Mouse (Mus musculus): ENCODE data around the gene Slc16a1. TPM values are rescaled to one million over a fixed set of nuclear protein-coding genes. Genes with fewer than 3 reads are reported as not detected.

Gene Slc16a1
- polyA plus RNA-seq, 1 experiment from 2014 or later, result 44.3 TPM

GRCm38 (mm10) chr3:104643810-104644270 is 5.4 kb downstream of the Slc16a1 start:
- WGBS, result 20% methylated on average over 2 of the region's 2 CpGs
- DNase-seq (ENCODE audit: low spot score), result peak; percentile 32
- H3K27me3 ChIP-seq (ENCODE audit: low read depth, poor library complexity, severe bottlenecking), result no peaks in the 10 kb centered on the region

DNA sequence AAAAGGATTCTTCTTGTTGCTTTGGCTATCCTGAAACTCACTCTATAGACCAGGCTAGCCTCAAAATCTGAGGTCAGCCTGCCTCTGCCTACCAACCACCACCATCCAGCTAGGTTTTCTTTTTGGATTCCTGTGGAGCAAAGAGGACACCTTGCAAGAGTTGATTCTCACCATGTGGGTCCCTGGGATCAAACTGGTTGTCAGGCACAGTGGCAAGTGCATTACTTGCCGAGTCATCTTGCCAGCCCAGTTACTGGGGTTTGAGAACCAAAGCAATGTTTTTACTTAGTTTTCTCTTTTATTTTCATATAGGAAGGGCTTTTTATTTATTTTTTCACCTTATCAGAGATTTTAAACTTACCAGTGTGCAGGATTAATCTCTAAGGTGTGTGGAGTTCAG is 5.9 kb downstream of the Slc16a1 start:
- H3K36me3 ChIP-seq, result peaks cover 3% of the 10 kb centered on the region; the same call in 1 of the 2 replicates
- no peak for DNase-seq (ENCODE audit: low spot score)
- WGBS, result 93% methylated on average over 1 of the region's 1 CpGs

More at GRCm38 (mm10) chr3:104643810-104644270, 5.4 kb downstream of the Slc16a1 start:
- Histone ChIP-seq H3K9me3 (replicated peaks) (no peaks in the 10 kb centered on the region), H3K27ac (replicated peaks) (no peak overlapping the region), H3K4me3 (no peak overlapping the region), H3K4me1 (peaks cover 21% of the 10 kb centered on the region), H3K36me3 (no peaks in the 10 kb centered on the region)

DNA sequence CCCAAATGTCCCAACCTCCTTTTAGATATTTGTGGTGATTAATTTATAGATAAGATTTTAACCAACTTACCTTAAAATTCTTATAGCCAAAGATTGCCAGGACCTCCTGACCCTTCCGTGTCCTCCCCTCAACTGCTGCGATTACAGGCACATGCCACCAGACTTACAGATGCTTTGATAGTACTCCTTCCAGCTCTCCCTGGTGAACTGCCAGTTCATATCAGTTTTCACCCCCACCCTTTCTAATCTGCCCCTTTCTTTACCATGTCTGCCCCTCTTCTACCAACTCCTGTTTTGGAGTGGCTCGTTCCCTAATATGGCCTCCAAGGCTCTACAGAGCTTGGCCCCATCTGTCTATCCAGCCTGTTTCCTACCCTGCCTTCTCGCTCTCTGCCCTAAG is 15.8 kb downstream of the Slc16a1 start:
- Histone ChIP-seq H3K9me3 (replicated peaks) (no peaks in the 10 kb centered on the region), H3K27ac (replicated peaks) (no peak overlapping the region), H3K27me3 (ENCODE audit: low read depth, poor library complexity, severe bottlenecking) (no peaks in the 10 kb centered on the region), H3K4me1 (no peaks in the 10 kb centered on the region), H3K4me3 (no peak overlapping the region), H3K36me3 (peaks cover 65% of the 10 kb centered on the region)
- DNase-seq (ENCODE audit: low spot score), result no peak
- 89% methylated on average over 4 of the region's 4 CpGs for WGBS

More for the DNA sequence above, 5.9 kb downstream of the Slc16a1 start:
- Histone ChIP-seq H3K27me3 (ENCODE audit: low read depth, poor library complexity, severe bottlenecking) (no peaks in the 10 kb centered on the region), H3K27ac (replicated peaks) (no peak overlapping the region), H3K4me1 (peaks cover 17% of the 10 kb centered on the region), H3K9me3 (replicated peaks) (no peaks in the 10 kb centered on the region), H3K4me3 (no peak overlapping the region)

DNA sequence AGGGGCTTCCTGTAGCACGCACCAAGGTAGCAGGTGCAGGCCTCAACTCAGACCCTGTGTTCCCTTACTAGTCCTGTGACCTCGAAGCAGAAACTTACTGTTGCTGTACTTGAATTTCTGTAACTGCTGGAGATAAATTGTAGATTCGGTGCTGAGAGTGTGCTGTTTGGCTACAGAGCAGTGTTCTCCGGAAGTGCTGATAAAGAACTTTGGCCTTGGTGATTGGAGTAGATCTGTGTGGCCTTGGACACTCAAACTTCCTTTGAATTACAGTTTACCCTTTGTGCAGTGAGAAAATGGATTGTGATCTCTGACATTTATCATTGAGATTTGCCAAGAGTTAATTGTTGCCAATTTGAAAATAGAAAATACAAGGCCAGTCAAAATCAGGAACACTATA is 16.5 kb downstream of the Slc16a1 start:
- Histone ChIP-seq H3K9me3 (replicated peaks) (no peaks in the 10 kb centered on the region), H3K27ac (replicated peaks) (no peak overlapping the region), H3K4me1 (no peaks in the 10 kb centered on the region), H3K27me3 (ENCODE audit: low read depth, poor library complexity, severe bottlenecking) (no peaks in the 10 kb centered on the region), H3K36me3 (peaks cover 64% of the 10 kb centered on the region), H3K4me3 (no peak overlapping the region)
- DNase-seq (ENCODE audit: low spot score), result no peak
- 92% methylated on average over 4 of the region's 4 CpGs for WGBS

DNA sequence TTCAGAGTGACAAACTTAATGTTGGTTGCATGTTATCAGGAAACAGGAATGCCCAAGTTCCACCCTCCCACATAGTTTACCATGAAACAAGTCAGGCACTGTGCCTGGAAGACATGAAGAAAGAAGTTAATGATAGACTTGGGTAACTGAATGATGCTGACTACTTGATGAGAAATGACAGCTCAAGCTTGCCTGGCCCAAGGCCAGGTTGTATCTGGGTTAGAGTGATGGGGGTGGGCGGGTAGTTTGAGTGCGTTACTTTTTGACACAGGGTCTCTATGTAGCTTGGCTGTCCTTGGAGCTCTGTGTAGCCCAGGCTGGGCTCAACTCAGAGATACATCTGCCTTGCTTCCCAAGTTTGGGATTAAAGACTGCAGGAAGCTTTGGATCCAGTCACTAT is 20.2 kb downstream of the Slc16a1 start:
- no peak for DNase-seq (ENCODE audit: low spot score)
- WGBS, result 93% methylated on average over 2 of the region's 2 CpGs
- Histone ChIP-seq H3K27ac (replicated peaks) (no peak overlapping the region), H3K27me3 (ENCODE audit: low read depth, poor library complexity, severe bottlenecking) (no peaks in the 10 kb centered on the region), H3K36me3 (peaks cover 36% of the 10 kb centered on the region), H3K9me3 (replicated peaks) (no peaks in the 10 kb centered on the region), H3K4me3 (no peak overlapping the region), H3K4me1 (0 out of 2 replicates have a peak, but pooled peaks cover 3% of the 10 kb centered on the region)

GRCm38 (mm10) chr3:104659758-104660157 is 21.3 kb downstream of the Slc16a1 start:
- 92% methylated on average over 4 of the region's 4 CpGs for WGBS
- no peaks in the 10 kb centered on the region for H3K27me3 ChIP-seq (ENCODE audit: low read depth, poor library complexity, severe bottlenecking)
- H3K36me3 ChIP-seq, result peaks cover 26% of the 10 kb centered on the region
- H3K4me3 ChIP-seq, result no peak overlapping the region
- 0 out of 2 replicates have a peak, but pooled peaks cover 3% of the 10 kb centered on the region for H3K4me1 ChIP-seq
- no peak for DNase-seq (ENCODE audit: low spot score)
- H3K9me3 ChIP-seq (replicated peaks), result no peaks in the 10 kb centered on the region
- H3K27ac ChIP-seq (replicated peaks), result no peak overlapping the region

GRCm38 (mm10) chr3:104660522-104660921 is 22.1 kb downstream of the Slc16a1 start:
- no peak overlapping the region for H3K4me3 ChIP-seq
- DNase-seq (ENCODE audit: low spot score), result no peak
- WGBS, result 87% methylated on average over 3 of the region's 3 CpGs
- no peaks in the 10 kb centered on the region for H3K27me3 ChIP-seq (ENCODE audit: low read depth, poor library complexity, severe bottlenecking)
- H3K4me1 ChIP-seq, result 0 out of 2 replicates have a peak, but pooled peaks cover 3% of the 10 kb centered on the region
- H3K9me3 ChIP-seq (replicated peaks), result no peaks in the 10 kb centered on the region
- peaks cover 18% of the 10 kb centered on the region for H3K36me3 ChIP-seq
- no peak overlapping the region for H3K27ac ChIP-seq (replicated peaks)

DNA sequence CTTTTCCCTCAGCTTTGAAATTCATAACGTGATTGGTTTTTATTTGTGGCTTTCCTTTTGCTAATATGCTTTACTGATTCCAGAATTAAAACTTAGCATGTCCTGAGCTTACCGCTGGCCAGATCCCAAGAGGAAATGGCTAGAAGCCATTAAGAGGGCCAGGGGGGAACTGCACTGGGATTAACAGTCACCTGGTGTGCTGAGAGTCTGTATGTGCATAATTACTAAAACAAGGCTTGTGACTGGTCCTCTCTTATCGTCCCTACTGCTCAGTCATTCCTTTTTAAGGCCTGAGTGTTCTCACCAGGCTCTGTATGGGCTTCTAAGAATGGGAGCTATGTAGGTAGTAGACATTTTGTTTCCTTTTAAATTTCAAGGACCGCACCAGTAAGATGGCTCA is 23.5 kb downstream of the Slc16a1 start:
- 46% methylated on average over 4 of the region's 4 CpGs for WGBS
- Histone ChIP-seq H3K4me1 (0 out of 2 replicates have a peak, but pooled peaks cover 3% of the 10 kb centered on the region), H3K27ac (replicated peaks) (no peak overlapping the region), H3K27me3 (ENCODE audit: low read depth, poor library complexity, severe bottlenecking) (no peaks in the 10 kb centered on the region), H3K9me3 (replicated peaks) (no peaks in the 10 kb centered on the region), H3K36me3 (peaks cover 9% of the 10 kb centered on the region; the same call in 1 of the 2 replicates), H3K4me3 (no peak overlapping the region)
- DNase-seq (ENCODE audit: low spot score), result no peak

GRCm38 (mm10) chr3:104662926-104663325 is 24.5 kb downstream of the Slc16a1 start:
- WGBS, result 85% methylated on average over 11 of the region's 11 CpGs
- no peaks in the 10 kb centered on the region for H3K9me3 ChIP-seq (replicated peaks)
- H3K4me1 ChIP-seq, result 0 out of 2 replicates have a peak, but pooled peaks cover 3% of the 10 kb centered on the region
- H3K4me3 ChIP-seq, result no peak overlapping the region
- no peak for DNase-seq (ENCODE audit: low spot score)
- H3K27ac ChIP-seq (replicated peaks), result no peak overlapping the region
- peaks cover 2% of the 10 kb centered on the region; the same call in 1 of the 2 replicates for H3K36me3 ChIP-seq
- H3K27me3 ChIP-seq (ENCODE audit: low read depth, poor library complexity, severe bottlenecking), result no peaks in the 10 kb centered on the region

DNA sequence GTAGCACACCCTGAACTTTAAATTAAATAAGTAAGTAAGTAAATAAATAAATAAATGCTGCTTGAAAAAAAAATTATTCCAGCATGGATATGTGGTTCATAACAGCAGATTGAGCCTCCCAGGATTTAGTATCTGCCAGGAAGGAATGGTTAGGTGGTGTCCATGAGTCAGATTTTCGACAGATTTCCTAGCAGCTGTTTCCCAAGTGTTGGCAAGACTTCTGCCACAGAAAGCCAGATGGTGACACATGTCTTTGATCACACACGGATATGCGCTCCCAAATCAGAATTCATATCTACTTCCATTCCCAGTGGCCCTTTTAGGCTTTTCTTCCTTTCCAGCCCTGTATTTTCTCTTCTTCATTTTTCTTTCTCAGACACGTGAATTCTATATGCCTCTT is 28.5 kb downstream of the Slc16a1 start:
- Histone ChIP-seq H3K4me1 (peaks cover 24% of the 10 kb centered on the region), H3K9me3 (replicated peaks) (no peaks in the 10 kb centered on the region), H3K27me3 (ENCODE audit: low read depth, poor library complexity, severe bottlenecking) (no peaks in the 10 kb centered on the region), H3K36me3 (no peaks in the 10 kb centered on the region), H3K27ac (replicated peaks) (no peak overlapping the region), H3K4me3 (no peak overlapping the region)
- 89% methylated on average over 4 of the region's 4 CpGs for WGBS
- DNase-seq (ENCODE audit: low spot score), result no peak

DNA sequence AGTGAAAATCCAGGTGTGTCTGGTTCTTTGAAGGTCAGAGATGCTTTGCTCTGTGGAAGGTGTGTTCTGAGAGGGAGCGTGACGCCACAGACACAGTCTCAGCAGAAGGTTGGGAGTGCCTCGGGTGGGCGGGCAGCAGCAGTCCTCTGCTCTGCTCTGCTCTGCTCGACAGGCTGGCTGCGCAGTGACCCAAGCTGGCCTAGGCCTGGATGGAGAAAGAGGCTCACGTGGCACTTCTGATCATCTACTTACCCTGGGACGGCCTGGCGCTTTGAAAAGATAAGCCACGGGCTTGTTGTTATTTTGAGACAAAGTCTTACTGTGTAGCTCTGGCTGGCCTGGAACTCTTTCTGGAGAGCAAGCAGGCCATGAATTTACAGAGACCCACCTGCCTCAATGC is 29.0 kb downstream of the Slc16a1 start:
- H3K27ac ChIP-seq (replicated peaks), result no peak overlapping the region
- no peaks in the 10 kb centered on the region for H3K27me3 ChIP-seq (ENCODE audit: low read depth, poor library complexity, severe bottlenecking)

GRCm38 (mm10) chr3:104668989-104669388 is 30.5 kb downstream of the Slc16a1 start:
- Histone ChIP-seq H3K9me3 (replicated peaks) (no peaks in the 10 kb centered on the region), H3K36me3 (no peaks in the 10 kb centered on the region), H3K4me3 (no peak overlapping the region), H3K27me3 (ENCODE audit: low read depth, poor library complexity, severe bottlenecking) (0 out of 2 replicates have a peak, but pooled peaks cover 2% of the 10 kb centered on the region), H3K27ac (replicated peaks) (no peak overlapping the region), H3K4me1 (peaks cover 25% of the 10 kb centered on the region)
- no peak for DNase-seq (ENCODE audit: low spot score)
- 87% methylated on average over 5 of the region's 5 CpGs for WGBS

More for the DNA sequence above, 29.0 kb downstream of the Slc16a1 start:
- Histone ChIP-seq H3K9me3 (replicated peaks) (no peaks in the 10 kb centered on the region), H3K4me1 (peaks cover 24% of the 10 kb centered on the region), H3K36me3 (no peaks in the 10 kb centered on the region), H3K4me3 (no peak overlapping the region)
- DNase-seq (ENCODE audit: low spot score), result no peak
- 73% methylated on average over 10 of the region's 10 CpGs for WGBS

- WGBS, result 13% methylated on average over 1 of the region's 1 CpGs
- no peaks in the 10 kb centered on the region for H3K9me3 ChIP-seq (replicated peaks)
Measured at GRCm38 (mm10) chr3:104669856-104670182, 31.4 kb downstream of the Slc16a1 start.

More at GRCm38 (mm10) chr3:104669856-104670182, 31.4 kb downstream of the Slc16a1 start:
- no peaks in the 10 kb centered on the region for H3K36me3 ChIP-seq
- peaks cover 10% of the 10 kb centered on the region for H3K27me3 ChIP-seq (ENCODE audit: low read depth, poor library complexity, severe bottlenecking)
- H3K27ac ChIP-seq (replicated peaks), result no peak overlapping the region
- no peak overlapping the region for H3K4me3 ChIP-seq
- no peak for DNase-seq (ENCODE audit: low spot score)
- H3K4me1 ChIP-seq, result peaks cover 34% of the 10 kb centered on the region
